Mouse (Mus musculus) embryonic facial prominence, embryonic 13.5 days (tissue): ENCODE results near the gene Micu1. TPM values are rescaled to one million over a fixed set of nuclear protein-coding genes. Genes with fewer than 3 reads are reported as not detected.
"Not testable (repeated sequence)": the region's sequence is repeated elsewhere in the genome, so short reads cannot be mapped to it uniquely, and the experiment has no call there.

Experiments
- ATAC-seq: fragments of 200-750 bp; cut with Nextera tagmentation; 2 replicates; pipeline ENCODE4 v1.8.0; 2017; ENCODE audit warnings: low read depth; ENCODE audit not compliant: insufficient number of reproducible peaks, insufficient read depth, low FRiP score, low TSS enrichment
- H3K27ac ChIP-seq: fragments of 300-500 bp; sonication (generic); 2 replicates; pipeline ENCODE4 v1.5.1; 2015; ENCODE audit warnings: moderate library complexity, mild to moderate bottlenecking, inconsistent platforms
- H3K27me3 ChIP-seq: fragments of 300-500 bp; sonication (generic); 2 replicates; pipeline ENCODE4 v1.6.1; 2015; ENCODE audit warnings: mild to moderate bottlenecking, inconsistent platforms
- H3K36me3 ChIP-seq: fragments of 300-500 bp; sonication (generic); 2 replicates; pipeline ENCODE4 v1.6.1; 2015; ENCODE audit warnings: mild to moderate bottlenecking, inconsistent platforms
- H3K4me1 ChIP-seq: fragments of 300-500 bp; sonication (generic); 2 replicates; pipeline ENCODE4 v1.6.1; 2015; ENCODE audit warnings: inconsistent platforms
- H3K4me2 ChIP-seq: fragments of 300-500 bp; sonication (generic); 2 replicates; pipeline ENCODE4 v1.6.1; 2015; ENCODE audit warnings: moderate library complexity, mild to moderate bottlenecking, inconsistent platforms
- H3K4me3 ChIP-seq: fragments of 300-500 bp; sonication (generic); 2 replicates; pipeline ENCODE4 v1.5.1; 2015; ENCODE audit warnings: mild to moderate bottlenecking, inconsistent platforms
- H3K9ac ChIP-seq: fragments of 300-500 bp; sonication (generic); 2 replicates; pipeline ENCODE4 v1.6.1; 2015; ENCODE audit warnings: mild to moderate bottlenecking, inconsistent platforms
- H3K9me3 ChIP-seq: fragments of 300-500 bp; sonication (generic); 2 replicates; pipeline ENCODE4 v1.6.1; 2016; ENCODE audit warnings: inconsistent platforms
- WGBS: fragments of 180-500 bp; shearing (Covaris S2); methylation state at CpG from one replicate; pipeline ENCODE4 v1.1.7; 2015; ENCODE audit warnings: mixed read lengths; 5-methylcytosine and 5-hydroxymethylcytosine counted together
- polyA plus RNA-seq: library from polyadenylated mRNA; unstranded; fragments of >200 nt; fragmentation: Nextera tagmentation; extraction: Ambion mirVana; gene quantifications from 2 replicates; pipeline ENCODE4 v1.2.1, GENCODE M21; 2015

Micu1 gene
- 69.0 and 73.1 TPM in 2 replicates for polyA plus RNA-seq

GRCm38 (mm10) chr10:59702207-59703032 lies at the start of gene Micu1:
Gene Micu1, plus strand, starts transcription at chr10:59702477.
- H3K9me3 ChIP-seq = no peaks in the 10 kb centered on the region
- H3K36me3 ChIP-seq = no peaks in the 10 kb centered on the region
- peak within 1 kb of the TSS; percentile 77 for H3K27ac ChIP-seq
- H3K9ac ChIP-seq = peak within 1 kb of the TSS; percentile 86
- peak within 1 kb of the TSS; percentile 74 for H3K4me3 ChIP-seq
- peak; percentile 96 for ATAC-seq
- under 1% methylated on average over 48 of the region's 48 CpGs for WGBS
- H3K4me2 ChIP-seq = peak within 1 kb of the TSS; percentile 63
- H3K4me1 ChIP-seq = peaks cover 9% of the 10 kb centered on the region
- H3K27me3 ChIP-seq = no peaks in the 10 kb centered on the region

- H3K27ac ChIP-seq = no peak overlapping the region
- no peaks in the 10 kb centered on the region for H3K27me3 ChIP-seq
- H3K9me3 ChIP-seq = peaks cover 8% of the 10 kb centered on the region; the same call in 1 of the 2 replicates
Measured at GRCm38 (mm10) chr10:59656799-59657198, 45.5 kb upstream of the Micu1 start.

GRCm38 (mm10) chr10:59664765-59665164 lies 37.5 kb upstream of the Micu1 start:
- H3K36me3 ChIP-seq = no peaks in the 10 kb centered on the region
- H3K4me2 ChIP-seq = no peak overlapping the region
- ATAC-seq = no peak
- no peaks in the 10 kb centered on the region for H3K27me3 ChIP-seq
- peaks cover 20% of the 10 kb centered on the region for H3K4me1 ChIP-seq
- H3K4me3 ChIP-seq = no peak overlapping the region
- H3K27ac ChIP-seq = no peak overlapping the region
- H3K9ac ChIP-seq = no peak overlapping the region
- peaks cover 8% of the 10 kb centered on the region; the same call in 1 of the 2 replicates for H3K9me3 ChIP-seq
- WGBS = 72% methylated on average over 2 of the region's 2 CpGs

More at GRCm38 (mm10) chr10:59656799-59657198, 45.5 kb upstream of the Micu1 start:
- no peaks in the 10 kb centered on the region for H3K36me3 ChIP-seq
- WGBS = 77% methylated on average over 13 of the region's 13 CpGs
- no peak for ATAC-seq
- H3K4me3 ChIP-seq = no peak overlapping the region
- no peaks in the 10 kb centered on the region for H3K4me1 ChIP-seq
- no peak overlapping the region for H3K9ac ChIP-seq
- no peak overlapping the region for H3K4me2 ChIP-seq

GRCm38 (mm10) chr10:59665503-59666291 lies 36.6 kb upstream of the Micu1 start:
- no peaks in the 10 kb centered on the region for H3K27me3 ChIP-seq
- H3K27ac ChIP-seq = no peak overlapping the region
- H3K4me1 ChIP-seq = peaks cover 20% of the 10 kb centered on the region
- 64% methylated on average over 13 of the region's 13 CpGs for WGBS
- H3K36me3 ChIP-seq = no peaks in the 10 kb centered on the region
- no peak for ATAC-seq
- no peak overlapping the region for H3K4me3 ChIP-seq
- H3K9ac ChIP-seq = no peak overlapping the region
- 0 out of 2 replicates have a peak, but pooled peaks cover 1% of the 10 kb centered on the region for H3K9me3 ChIP-seq
- no peak overlapping the region for H3K4me2 ChIP-seq

GRCm38 (mm10) chr10:59667377-59667776 lies 34.9 kb upstream of the Micu1 start:
- Histone ChIP-seq H3K27ac (no peak overlapping the region), H3K27me3 (no peaks in the 10 kb centered on the region), H3K4me1 (peaks cover 20% of the 10 kb centered on the region), H3K4me3 (no peak overlapping the region), H3K4me2 (no peak overlapping the region), H3K9me3 (no peaks in the 10 kb centered on the region), H3K9ac (no peak overlapping the region), H3K36me3 (no peaks in the 10 kb centered on the region)
- 57% methylated on average over 6 of the region's 6 CpGs for WGBS
- no peak for ATAC-seq

GRCm38 (mm10) chr10:59668491-59668890 lies 33.8 kb upstream of the Micu1 start:
- ATAC-seq = no peak
- no peaks in the 10 kb centered on the region for H3K9me3 ChIP-seq

GRCm38 (mm10) chr10:59677836-59678235 lies 24.4 kb upstream of the Micu1 start:
- ATAC-seq = no peak
- 95% methylated on average over 1 of the region's 1 CpGs for WGBS

More at GRCm38 (mm10) chr10:59668491-59668890, 33.8 kb upstream of the Micu1 start:
- Histone ChIP-seq H3K36me3 (no peaks in the 10 kb centered on the region), H3K4me2 (no peak overlapping the region), H3K27me3 (no peaks in the 10 kb centered on the region), H3K4me3 (no peak overlapping the region), H3K27ac (no peak overlapping the region), H3K9ac (no peak overlapping the region), H3K4me1 (peaks cover 20% of the 10 kb centered on the region)
- WGBS = 66% methylated on average over 7 of the region's 7 CpGs

GRCm38 (mm10) chr10:59679189-59679588 lies 23.1 kb upstream of the Micu1 start:
- no peaks in the 10 kb centered on the region for H3K36me3 ChIP-seq
- H3K4me3 ChIP-seq = no peak overlapping the region
- ATAC-seq = no peak
- no peak overlapping the region for H3K27ac ChIP-seq
- H3K4me1 ChIP-seq = no peaks in the 10 kb centered on the region
- H3K9ac ChIP-seq = no peak overlapping the region
- 75% methylated on average over 2 of the region's 2 CpGs for WGBS
- no peaks in the 10 kb centered on the region for H3K9me3 ChIP-seq
- H3K27me3 ChIP-seq = no peaks in the 10 kb centered on the region
- H3K4me2 ChIP-seq = no peak overlapping the region

More at GRCm38 (mm10) chr10:59677836-59678235, 24.4 kb upstream of the Micu1 start:
- no peaks in the 10 kb centered on the region for H3K9me3 ChIP-seq
- H3K4me3 ChIP-seq = no peak overlapping the region
- H3K4me2 ChIP-seq = no peak overlapping the region
- no peak overlapping the region for H3K27ac ChIP-seq
- no peak overlapping the region for H3K9ac ChIP-seq
- no peaks in the 10 kb centered on the region for H3K36me3 ChIP-seq
- no peaks in the 10 kb centered on the region for H3K4me1 ChIP-seq
- H3K27me3 ChIP-seq = no peaks in the 10 kb centered on the region

- H3K9me3 ChIP-seq, H3K27me3 ChIP-seq, H3K9ac ChIP-seq, H3K4me3 ChIP-seq, H3K4me2 ChIP-seq, ATAC-seq, H3K4me1 ChIP-seq, H3K27ac ChIP-seq, H3K36me3 ChIP-seq: not testable (repeated sequence)
- WGBS = 87% methylated on average over 3 of the region's 3 CpGs
Measured at GRCm38 (mm10) chr10:59685586-59685985, 16.7 kb upstream of the Micu1 start.

- Histone ChIP-seq H3K36me3 (no peaks in the 10 kb centered on the region), H3K4me3 (no peak overlapping the region)
- ATAC-seq = no peak
Measured at GRCm38 (mm10) chr10:59687126-59687525, 15.2 kb upstream of the Micu1 start.

GRCm38 (mm10) chr10:59689836-59690235 lies 12.4 kb upstream of the Micu1 start:
- Histone ChIP-seq H3K27me3 (no peaks in the 10 kb centered on the region), H3K9ac (no peak overlapping the region), H3K36me3 (no peaks in the 10 kb centered on the region), H3K4me2 (no peak overlapping the region), H3K9me3 (no peaks in the 10 kb centered on the region), H3K4me1 (no peaks in the 10 kb centered on the region), H3K4me3 (no peak overlapping the region), H3K27ac (no peak overlapping the region)
- 56% methylated on average over 6 of the region's 6 CpGs for whole genome bisulfite sequencing
- no peak for ATAC-seq

More at GRCm38 (mm10) chr10:59687126-59687525, 15.2 kb upstream of the Micu1 start:
- H3K4me1 ChIP-seq = no peaks in the 10 kb centered on the region
- no peak overlapping the region for H3K9ac ChIP-seq
- H3K4me2 ChIP-seq = no peak overlapping the region
- no peaks in the 10 kb centered on the region for H3K27me3 ChIP-seq
- no peaks in the 10 kb centered on the region for H3K9me3 ChIP-seq
- H3K27ac ChIP-seq = no peak overlapping the region
- 74% methylated on average over 2 of the region's 2 CpGs for WGBS
